Mouse (Mus musculus) intestine, embryonic 16.5 days (tissue): ENCODE measurements around the gene Fgfr2. TPM values are rescaled to one million over a fixed set of nuclear protein-coding genes. Genes with fewer than 3 reads are reported as not detected.

Source experiments
- ATAC-seq: fragments of 200-750 bp; cut with Nextera tagmentation; 2 replicates; pipeline ENCODE4 v1.8.0; 2017; ENCODE audit warnings: moderate TSS enrichment, moderate library complexity
- H3K27ac ChIP-seq: fragments of 300-500 bp; sonication (generic); 2 replicates; pipeline ENCODE4 v1.5.1; 2014; ENCODE audit warnings: mild to moderate bottlenecking, low read length
- H3K27me3 ChIP-seq: fragments of 300-500 bp; sonication (generic); replicated peaks from 2 replicates; pipeline ENCODE4 v1.6.1; 2014; ENCODE audit warnings: low read length, control low read depth, mixed read lengths; ENCODE audit not compliant: control insufficient read depth, insufficient read depth
- H3K36me3 ChIP-seq: fragments of 300-500 bp; sonication (generic); 2 replicates; pipeline ENCODE4 v1.6.1; 2014; ENCODE audit warnings: low read length, control low read depth; ENCODE audit not compliant: control insufficient read depth, insufficient read depth
- H3K4me1 ChIP-seq: fragments of 300-500 bp; sonication (generic); 2 replicates; pipeline ENCODE4 v1.6.1; 2014; ENCODE audit warnings: low read length, control low read depth, mixed read lengths; ENCODE audit not compliant: control insufficient read depth, insufficient read depth
- H3K4me2 ChIP-seq: fragments of 300-500 bp; sonication (generic); 2 replicates; pipeline ENCODE4 v1.6.1; 2014; ENCODE audit warnings: low read depth, low read length, control low read depth
- H3K4me3 ChIP-seq: fragments of 300-500 bp; sonication (generic); 2 replicates; pipeline ENCODE4 v1.5.1; 2014; ENCODE audit warnings: mild to moderate bottlenecking, low read length
- H3K9ac ChIP-seq: fragments of 300-500 bp; sonication (generic); 2 replicates; pipeline ENCODE4 v1.6.1; 2014; ENCODE audit warnings: low read depth, low read length
- H3K9me3 ChIP-seq: fragments of 300-500 bp; sonication (generic); 2 replicates; pipeline ENCODE4 v1.6.1; 2016; ENCODE audit warnings: low read length, control low read depth; ENCODE audit not compliant: control insufficient read depth
- WGBS: fragments of 180-500 bp; shearing (Covaris S2); extraction: QIAGEN DNeasy Blood & Tissue Kit; methylation state at CpG from one replicate; pipeline ENCODE4 v1.1.7; 2014; 5-methylcytosine and 5-hydroxymethylcytosine counted together
- polyA plus RNA-seq: library from polyadenylated mRNA; unstranded; fragments of >200 nt; fragmentation: Nextera tagmentation; extraction: Ambion mirVana; gene quantifications from 2 replicates; pipeline ENCODE4 v1.2.1, GENCODE M21; 2015

Gene Fgfr2
- polyA plus RNA-seq, 1 experiment from 2014 or later, result 47.3 TPM

DNA sequence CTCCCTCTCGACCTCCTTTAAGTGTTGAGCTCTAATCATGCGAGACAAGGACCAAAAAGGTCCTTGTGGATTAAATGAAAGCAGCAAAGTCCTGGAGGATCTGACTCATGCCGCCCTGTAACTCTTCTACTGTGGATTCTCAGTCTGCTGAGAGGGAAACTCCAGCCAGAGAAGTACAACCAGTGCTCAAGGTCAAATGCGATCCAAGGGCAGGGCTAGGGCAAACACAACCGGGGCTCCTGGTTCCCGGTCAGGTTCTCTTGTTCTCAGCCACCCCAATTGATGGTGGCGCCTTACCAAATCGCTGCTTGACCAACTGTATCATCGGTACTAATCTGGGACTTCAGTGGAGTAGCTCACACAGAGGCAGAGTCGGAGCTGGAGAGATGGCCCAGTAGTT lies 322.3 kb downstream of the Fgfr2 start:
- Histone ChIP-seq H3K27me3 (no peaks in the 10 kb centered on the region), H3K4me1 (peaks cover 53% of the 10 kb centered on the region), H3K36me3 (no peaks in the 10 kb centered on the region), H3K9me3 (no peaks in the 10 kb centered on the region), H3K27ac (no peak overlapping the region), H3K4me3 (no peak overlapping the region), H3K4me2 (no peak overlapping the region), H3K9ac (no peak overlapping the region)
- 83% methylated on average over 10 of the region's 10 CpGs for WGBS
- ATAC-seq, result no peak

DNA sequence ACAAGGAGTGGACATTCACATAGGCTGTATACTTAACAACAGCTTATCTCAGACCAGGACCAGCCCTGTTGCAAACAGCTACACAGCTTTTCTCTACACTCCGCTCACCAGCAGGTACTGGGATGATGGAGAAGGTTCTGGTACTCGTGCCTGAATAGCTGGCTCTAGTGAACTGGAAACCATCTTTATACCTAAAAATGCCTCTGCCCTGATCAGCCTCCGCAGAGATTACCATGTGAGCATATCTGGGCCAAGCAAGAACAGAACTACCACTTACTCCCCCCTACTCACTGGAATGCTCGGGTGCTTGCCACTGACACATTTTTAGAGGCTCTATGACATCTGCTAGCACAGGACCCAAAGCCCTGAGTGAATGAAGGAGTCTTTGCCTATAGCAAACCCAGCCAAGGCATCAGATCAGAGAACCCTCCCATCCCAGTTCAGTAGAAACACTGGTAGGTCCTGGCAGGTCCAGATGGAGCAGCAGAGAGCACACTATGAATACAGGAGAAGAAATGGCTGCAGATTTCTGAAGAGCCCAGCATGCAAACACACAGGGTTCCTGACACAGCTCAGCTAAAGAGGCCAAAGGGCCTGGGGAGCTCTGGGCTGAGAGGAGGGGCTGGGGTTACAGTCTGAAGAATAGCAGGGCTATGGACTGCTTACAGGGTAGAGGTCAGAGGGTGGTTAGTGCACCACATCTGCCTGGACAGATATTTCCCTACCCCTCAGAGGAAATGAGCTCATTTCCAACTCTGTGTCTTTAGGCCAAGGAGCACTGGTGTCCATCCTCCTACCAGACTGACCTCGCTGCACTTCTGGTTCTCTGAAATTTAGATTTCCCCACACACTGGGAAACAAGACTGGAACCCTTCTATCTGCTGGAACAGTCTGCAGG lies 323.8 kb downstream of the Fgfr2 start:
- H3K9ac ChIP-seq, result no peak overlapping the region
- H3K27ac ChIP-seq, result no peak overlapping the region
- no peak for ATAC-seq
- H3K4me2 ChIP-seq, result no peak overlapping the region
- H3K4me1 ChIP-seq, result peaks cover 47% of the 10 kb centered on the region
- H3K36me3 ChIP-seq, result no peaks in the 10 kb centered on the region
- H3K9me3 ChIP-seq, result no peaks in the 10 kb centered on the region
- H3K4me3 ChIP-seq, result no peak overlapping the region
- no peaks in the 10 kb centered on the region for H3K27me3 ChIP-seq
- 84% methylated on average over 5 of the region's 5 CpGs for WGBS

DNA sequence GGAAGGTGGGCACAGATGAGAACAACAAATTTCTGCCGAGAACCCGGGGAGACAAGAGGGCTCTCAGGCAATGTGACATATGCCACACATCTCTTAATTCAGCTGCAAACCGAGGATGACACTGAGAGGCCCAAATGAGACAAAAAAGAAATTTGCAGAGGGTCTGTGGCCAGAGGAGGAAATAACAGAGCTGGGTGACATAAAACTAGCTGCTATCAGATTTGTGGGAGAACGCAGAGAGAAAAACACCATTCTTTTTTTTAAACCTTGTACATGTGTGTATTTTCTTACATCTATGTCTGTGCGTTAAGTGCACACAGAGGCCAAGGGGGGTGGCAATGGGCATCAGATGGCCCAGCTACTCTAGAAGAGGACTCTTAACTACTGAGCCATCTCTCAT lies 328.0 kb downstream of the Fgfr2 start:
- Histone ChIP-seq H3K4me2 (no peak overlapping the region), H3K4me3 (no peak overlapping the region), H3K9ac (no peak overlapping the region), H3K9me3 (no peaks in the 10 kb centered on the region), H3K36me3 (no peaks in the 10 kb centered on the region), H3K27me3 (no peaks in the 10 kb centered on the region), H3K4me1 (peaks cover 42% of the 10 kb centered on the region), H3K27ac (no peak overlapping the region)
- WGBS, result 87% methylated on average over 5 of the region's 5 CpGs
- no peak for ATAC-seq

DNA sequence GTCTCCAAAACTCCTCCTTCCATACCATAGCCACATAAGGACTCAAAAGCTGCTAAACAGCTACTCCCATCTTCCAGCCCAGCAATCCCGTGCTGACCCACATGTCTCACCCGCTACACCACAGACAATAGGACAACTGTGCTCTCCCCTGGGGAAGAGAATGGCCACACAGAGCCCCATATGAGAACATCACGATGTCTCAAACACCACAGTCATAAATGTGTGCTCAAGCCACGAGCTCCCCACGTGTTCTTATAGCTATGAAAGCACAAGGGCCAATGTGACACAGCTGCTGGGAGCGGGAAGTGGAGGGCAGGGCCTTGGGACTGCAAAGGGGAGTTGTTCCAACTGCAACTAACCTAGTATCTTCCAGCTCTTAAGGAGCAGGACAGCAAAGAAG lies 329.7 kb downstream of the Fgfr2 start:
- H3K27ac ChIP-seq, result peak overlapping the region; percentile 42; the same call in 1 of the 2 replicates
- no peaks in the 10 kb centered on the region for H3K36me3 ChIP-seq
- peak; percentile 71 for ATAC-seq
- no peak overlapping the region for H3K4me3 ChIP-seq
- no peaks in the 10 kb centered on the region for H3K27me3 ChIP-seq
- H3K9me3 ChIP-seq, result no peaks in the 10 kb centered on the region
- WGBS, result 51% methylated on average over 6 of the region's 6 CpGs
- no peak overlapping the region for H3K9ac ChIP-seq
- peaks cover 36% of the 10 kb centered on the region for H3K4me1 ChIP-seq
- H3K4me2 ChIP-seq, result no peak overlapping the region

DNA sequence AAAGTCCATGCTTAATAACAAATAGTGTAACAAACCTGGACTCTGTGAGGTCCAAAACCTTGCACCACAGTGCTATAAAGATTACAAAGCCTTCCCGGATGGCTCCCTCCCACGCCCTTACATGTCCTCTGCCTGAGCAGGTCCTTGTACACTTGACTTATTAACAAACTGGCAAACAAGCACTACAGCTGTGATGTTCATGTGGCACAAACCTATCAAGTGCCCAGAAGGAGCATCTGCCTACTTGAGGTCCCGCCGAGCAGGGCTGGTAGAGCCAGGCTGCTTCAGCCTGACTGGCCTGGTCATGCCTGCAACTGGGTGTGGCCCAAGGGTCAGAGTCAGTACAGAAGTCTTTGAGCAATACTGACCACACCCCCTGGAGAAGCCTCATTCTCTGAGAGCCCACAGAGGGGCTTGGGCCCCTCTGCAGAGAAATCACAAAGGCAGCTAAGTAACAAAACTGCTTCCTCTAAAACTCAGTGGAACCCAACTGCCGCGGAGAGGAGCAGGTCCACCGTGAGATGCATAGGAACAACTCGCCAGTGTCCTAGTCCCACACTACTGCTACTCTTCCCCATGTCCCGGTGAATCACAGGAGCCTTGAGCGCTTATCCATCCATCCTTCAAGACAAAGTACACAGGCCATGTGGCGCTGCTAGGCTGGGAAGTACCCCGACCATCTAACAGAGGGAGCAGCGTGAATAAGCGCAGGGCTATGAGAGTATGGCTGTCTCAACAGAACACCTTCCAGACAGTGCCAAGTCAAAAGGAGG lies 332.5 kb downstream of the Fgfr2 start:
- Histone ChIP-seq H3K27me3 (no peaks in the 10 kb centered on the region), H3K36me3 (no peaks in the 10 kb centered on the region), H3K27ac (peak overlapping the region; percentile 17; the same call in 1 of the 2 replicates), H3K4me3 (no peak overlapping the region), H3K4me2 (no peak overlapping the region), H3K4me1 (peaks cover 62% of the 10 kb centered on the region), H3K9ac (no peak overlapping the region), H3K9me3 (no peaks in the 10 kb centered on the region)
- WGBS, result 73% methylated on average over 14 of the region's 14 CpGs
- ATAC-seq, result peak; percentile 54

- 91% methylated on average over 13 of the region's 13 CpGs for WGBS
- no peaks in the 10 kb centered on the region for H3K36me3 ChIP-seq
- H3K4me2 ChIP-seq, result no peak overlapping the region
- no peak overlapping the region for H3K4me3 ChIP-seq
- no peak overlapping the region for H3K27ac ChIP-seq
- H3K4me1 ChIP-seq, result peaks cover 62% of the 10 kb centered on the region
- no peak for ATAC-seq
- no peaks in the 10 kb centered on the region for H3K27me3 ChIP-seq
- H3K9me3 ChIP-seq, result no peaks in the 10 kb centered on the region
- H3K9ac ChIP-seq, result no peak overlapping the region
Measured at GRCm38 (mm10) chr7:132788826-132789225, 334.3 kb downstream of the Fgfr2 start.

GRCm38 (mm10) chr7:132787496-132788190 lies 335.5 kb downstream of the Fgfr2 start:
- Histone ChIP-seq H3K27ac (peak overlapping the region; percentile 76), H3K9ac (no peak overlapping the region), H3K4me1 (peaks cover 51% of the 10 kb centered on the region), H3K9me3 (no peaks in the 10 kb centered on the region), H3K4me2 (no peak overlapping the region), H3K4me3 (no peak overlapping the region), H3K36me3 (no peaks in the 10 kb centered on the region), H3K27me3 (no peaks in the 10 kb centered on the region)
- ATAC-seq, result no peak
- WGBS, result 87% methylated on average over 4 of the region's 4 CpGs

- 73% methylated on average over 4 of the region's 4 CpGs for WGBS
- no peak overlapping the region for H3K9ac ChIP-seq
- H3K4me1 ChIP-seq, result peaks cover 52% of the 10 kb centered on the region
- no peak overlapping the region for H3K4me2 ChIP-seq
- peak; percentile 21; the same call in 1 of the 2 replicates for ATAC-seq
- no peak overlapping the region for H3K4me3 ChIP-seq
- no peaks in the 10 kb centered on the region for H3K27me3 ChIP-seq
- no peaks in the 10 kb centered on the region for H3K9me3 ChIP-seq
- no peaks in the 10 kb centered on the region for H3K36me3 ChIP-seq
- peak overlapping the region; percentile 76 for H3K27ac ChIP-seq
Measured at GRCm38 (mm10) chr7:132787022-132787421, 336.1 kb downstream of the Fgfr2 start.

DNA sequence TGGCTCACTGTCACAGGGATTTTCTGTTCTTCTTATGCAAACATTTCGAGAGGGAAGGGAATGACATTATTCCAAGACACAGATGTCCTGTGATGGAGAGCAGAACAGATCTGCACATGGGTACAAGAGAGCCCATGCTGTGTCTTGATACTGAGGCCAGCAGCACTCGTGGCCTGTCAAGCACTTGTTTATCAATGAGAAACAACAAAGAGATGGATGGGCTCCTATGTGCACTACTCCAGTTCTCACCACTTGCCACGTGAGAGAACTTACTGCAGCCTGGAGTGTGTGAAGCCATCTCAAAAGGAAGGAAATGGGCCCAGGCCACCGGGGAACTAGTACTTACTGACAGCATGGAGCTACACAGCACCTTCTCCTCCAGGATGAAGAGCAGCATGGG lies 336.6 kb downstream of the Fgfr2 start:
- Histone ChIP-seq H3K9me3 (no peaks in the 10 kb centered on the region), H3K27me3 (no peaks in the 10 kb centered on the region), H3K4me2 (0 out of 2 replicates have a peak overlapping the region, but pooled peaks have one; percentile 0), H3K9ac (no peak overlapping the region), H3K36me3 (no peaks in the 10 kb centered on the region), H3K4me3 (no peak overlapping the region), H3K4me1 (peaks cover 53% of the 10 kb centered on the region), H3K27ac (peak overlapping the region; percentile 71)
- ATAC-seq, result no peak
- WGBS, result 33% methylated on average over 4 of the region's 4 CpGs
